Mouse (Mus musculus) adrenal gland, adult 18-20 months (tissue): ENCODE measurements around the gene Wnk3. TPM values are rescaled to one million over a fixed set of nuclear protein-coding genes. Genes with fewer than 3 reads are reported as not detected.
A peak's percentile ranks its signal among the peaks of the same experiment; 100 is the strongest.
"Not testable (repeated sequence)": the region's sequence is repeated elsewhere in the genome, so short reads cannot be mapped to it uniquely, and the experiment has no call there.

Experiments used
- DNase-seq, 2 experiments: peaks; one replicate each; pipeline ENCODE4 v3.0.0; 2021 to 2022; ENCODE audit warnings: low spot score in 2 of 2
- long read RNA-seq, 2 experiments: library from polyadenylated mRNA; stranded (forward); transcript quantifications; one replicate each; pipeline ENCODE4 v2.0.0; 2021
- total RNA-seq, 2 experiments: library from RNA; stranded (reverse); gene quantifications; 1 replicate in 1 of 2; 2 replicates in 1 of 2; pipeline ENCODE4 v1.2.3; 2021

Wnk3 gene
- 1 to 10 TPM; 1.2 to 1.5 TPM for total RNA-seq
- long read RNA-seq, experiment 1, result 0 reads
- long read RNA-seq, experiment 2, result 0 reads

DNA sequence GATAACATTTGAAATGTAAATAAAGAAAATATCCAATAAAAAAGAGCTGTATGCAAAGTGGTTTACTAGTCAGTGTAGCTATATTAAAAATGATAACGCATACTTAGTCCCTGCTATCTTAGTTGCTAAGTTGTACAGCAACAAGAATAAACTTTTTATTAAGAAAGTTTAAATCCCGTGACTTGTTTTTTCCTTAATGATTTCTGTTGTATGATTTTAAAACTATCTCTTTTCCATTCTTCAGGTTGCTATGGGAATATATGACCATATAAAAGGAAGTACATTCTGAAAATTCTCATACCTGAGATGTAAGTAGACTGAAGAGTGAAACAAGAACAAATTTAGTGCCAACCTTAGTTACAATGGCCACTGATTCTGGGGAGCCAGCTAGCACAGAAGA lies at the start of gene Wnk3:
TSS of gene Wnk3 (plus strand) at position 301 of the 400 bp plus-strand sequence.
- no peak for DNase-seq

DNA sequence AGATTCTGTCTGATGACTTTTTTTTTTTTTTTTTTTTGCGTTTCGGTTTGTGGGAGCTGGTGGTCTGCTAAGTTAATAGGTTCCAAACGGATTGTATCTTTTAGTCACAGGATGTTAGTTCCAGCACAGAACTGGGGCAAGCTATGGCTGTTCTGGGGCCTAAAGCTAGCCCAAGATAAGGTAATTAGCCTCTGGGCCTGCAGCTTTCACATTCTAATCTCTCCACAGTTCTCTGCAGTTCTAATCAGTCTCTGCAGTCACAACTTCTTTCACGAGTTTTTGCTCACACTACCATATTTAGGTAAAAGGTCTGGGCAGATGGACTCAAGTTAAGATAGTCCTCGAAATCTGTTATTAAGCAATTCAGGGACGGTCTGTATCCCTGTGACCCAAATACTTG lies 39.5 kb upstream of the Wnk3 start:
- no peak for DNase-seq

DNA sequence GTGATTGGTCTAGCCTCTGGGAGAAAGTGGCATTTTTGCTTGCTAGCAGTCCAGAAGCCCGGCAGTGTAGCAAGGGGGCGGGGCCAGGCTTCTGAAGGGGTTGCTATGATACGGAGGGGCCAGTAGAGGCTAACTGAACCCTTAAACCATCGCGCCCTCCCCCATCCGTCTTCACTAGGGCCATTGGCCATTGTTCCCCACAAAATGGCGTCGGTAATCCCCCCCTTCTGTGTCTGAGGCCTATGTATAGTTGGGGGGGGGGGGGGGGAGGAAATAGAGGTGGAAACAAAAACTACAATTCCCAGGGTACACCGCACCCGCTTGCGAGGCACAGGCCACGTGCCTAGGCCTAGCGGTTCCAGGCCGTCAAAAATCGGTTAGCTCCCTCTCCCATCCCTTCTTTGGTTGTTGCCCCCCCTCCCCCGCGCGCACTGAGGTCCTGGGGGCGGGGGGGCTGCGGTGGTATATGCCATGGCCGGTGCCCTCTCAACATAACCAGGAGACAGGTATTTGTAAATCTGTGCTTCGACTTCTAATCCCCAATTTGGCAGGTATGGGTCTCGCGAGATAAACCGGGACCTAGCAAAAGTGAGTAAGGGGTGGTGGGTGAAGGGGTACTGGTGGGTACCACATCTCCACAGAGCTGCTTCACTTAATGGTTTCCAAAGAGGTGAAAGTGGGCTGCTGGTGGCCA lies 29.3 kb upstream of the Wnk3 start:
- peak in 1 of 2 experiments; percentile 18 for DNase-seq

DNA sequence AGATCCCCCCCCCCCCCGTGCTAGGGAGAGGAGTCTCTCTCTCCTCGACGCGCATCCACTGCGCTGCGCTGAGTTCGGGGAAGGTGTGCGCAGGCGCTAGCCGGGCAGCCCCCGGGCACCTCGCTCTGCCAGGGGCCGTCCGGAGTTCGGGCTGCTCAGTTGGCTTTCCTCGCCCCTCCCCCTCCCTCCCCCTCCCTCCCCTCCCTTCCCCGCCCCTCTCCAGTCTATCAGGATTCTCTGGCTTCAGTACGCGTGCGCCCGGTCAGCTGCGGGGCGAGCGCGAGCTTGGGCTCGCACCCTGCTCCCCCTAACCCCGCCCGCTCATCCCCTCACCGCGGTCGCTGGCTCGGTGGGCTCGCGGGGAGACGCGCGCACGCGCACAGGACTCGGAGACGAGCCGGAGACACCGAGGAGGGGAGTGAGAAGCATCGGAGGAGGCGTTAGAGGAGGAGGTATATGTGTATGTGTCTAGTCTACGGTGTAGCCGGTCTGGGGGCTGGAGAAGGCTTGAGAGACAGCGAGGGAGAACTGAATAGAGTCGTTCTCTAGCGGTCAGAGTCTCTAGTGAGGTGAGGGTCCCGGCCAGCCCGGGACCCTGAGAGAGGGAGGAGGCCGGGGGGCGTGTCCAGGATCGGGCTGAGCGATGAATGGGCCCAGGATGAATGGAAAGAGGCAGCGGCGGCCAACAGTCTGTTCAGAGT lies 28.5 kb upstream of the Wnk3 start:
- peak; percentile 14 to 23 for DNase-seq

DNA sequence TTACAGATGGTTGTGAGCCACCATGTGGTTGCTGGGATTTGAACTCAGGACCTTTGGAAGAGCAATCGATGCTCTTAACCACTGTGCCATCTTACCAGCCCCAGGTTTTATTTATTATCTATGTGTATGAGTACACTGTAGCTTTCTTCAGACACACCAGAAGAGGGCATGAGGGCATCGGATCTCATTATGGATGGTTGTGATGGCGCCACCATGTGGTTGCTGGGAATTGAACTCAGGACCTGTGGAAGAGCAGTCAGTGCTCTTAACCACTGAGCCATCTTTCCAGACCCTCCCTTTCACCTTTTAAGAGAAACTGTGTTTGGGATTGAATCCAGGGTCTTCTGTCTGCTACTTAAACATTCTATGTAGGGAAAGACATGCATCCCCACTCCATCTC lies 24.7 kb upstream of the Wnk3 start:
- DNase-seq, result not testable (repeated sequence)

DNA sequence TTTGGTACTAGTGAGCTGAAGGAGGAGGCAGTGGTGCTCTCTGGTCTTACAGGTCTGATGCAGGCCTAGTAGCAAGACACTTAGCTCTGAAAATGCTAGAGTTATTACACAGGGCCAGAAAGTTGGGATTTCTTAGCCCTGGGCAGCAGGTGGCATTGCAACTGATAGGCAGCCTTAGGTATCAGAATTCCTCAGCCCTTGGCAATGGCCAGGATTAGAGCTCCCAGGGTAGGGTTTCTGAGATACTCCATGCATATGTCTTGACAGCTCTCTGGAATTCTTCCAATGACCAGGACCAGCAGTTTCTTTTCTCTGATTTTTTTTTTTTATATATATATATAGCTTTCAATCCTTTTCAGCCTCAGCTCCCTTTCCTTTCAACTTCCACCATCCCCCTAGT lies 100.5 kb downstream of the Wnk3 start:
- DNase-seq, result no peak

DNA sequence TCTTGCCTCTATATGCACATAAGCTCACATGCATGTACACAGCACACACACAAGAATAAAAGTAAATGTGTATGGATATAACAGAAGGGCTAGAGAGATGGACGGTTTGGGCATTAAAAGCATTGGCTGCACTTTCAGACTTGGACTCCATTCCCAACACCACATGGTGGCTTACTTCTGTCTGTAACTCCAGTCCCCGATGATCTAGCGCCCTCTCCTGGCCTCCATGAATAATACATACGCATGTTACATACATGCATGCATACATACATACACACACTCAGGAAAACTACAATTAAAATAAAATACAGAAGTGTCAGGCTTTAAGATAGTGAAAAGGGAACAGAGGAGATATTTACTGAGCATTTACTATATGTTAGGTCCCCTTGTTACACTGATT lies 115.9 kb downstream of the Wnk3 start:
- DNase-seq, result no peak

DNA sequence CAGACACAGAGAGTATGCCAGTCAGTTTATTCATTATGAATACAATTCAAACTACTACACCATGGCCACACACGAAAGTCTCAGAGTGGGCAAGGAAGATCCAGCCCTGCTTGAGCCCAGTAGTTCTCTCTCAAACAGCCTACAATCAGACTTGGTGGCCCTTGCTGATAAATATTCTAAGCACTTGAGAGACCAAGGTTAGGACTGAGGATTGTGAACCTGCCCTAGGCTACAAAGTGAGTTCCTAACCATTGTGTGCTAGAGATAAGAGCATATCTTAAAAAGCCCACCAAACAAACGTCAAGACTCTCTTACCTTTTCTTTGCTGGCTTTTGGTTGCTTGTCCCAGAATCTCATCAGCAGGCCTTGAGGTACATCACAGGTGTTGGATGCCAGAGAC lies 135.7 kb downstream of the Wnk3 start:
- no peak for DNase-seq

DNA sequence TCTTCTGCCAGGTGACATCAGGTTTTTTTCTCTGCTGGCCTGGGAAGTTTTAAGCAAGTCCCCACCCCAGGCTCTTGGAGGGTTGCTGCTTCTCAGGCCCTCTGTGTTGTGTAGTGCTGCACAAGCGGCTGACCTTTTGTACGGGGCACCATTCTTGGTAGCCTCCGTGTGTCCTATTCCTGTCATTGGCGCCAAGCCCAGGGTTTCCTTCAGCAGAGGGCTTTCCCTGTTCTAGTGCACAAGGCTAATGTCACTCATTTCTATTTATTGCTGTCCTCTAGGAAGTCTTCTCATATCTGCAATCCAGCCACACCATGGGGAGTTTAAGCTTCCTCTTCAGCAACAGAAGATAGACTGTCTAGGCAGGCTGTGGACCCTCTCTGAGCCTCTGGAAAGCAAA lies 139.9 kb downstream of the Wnk3 start:
- DNase-seq, result peak; percentile 31 to 43

DNA sequence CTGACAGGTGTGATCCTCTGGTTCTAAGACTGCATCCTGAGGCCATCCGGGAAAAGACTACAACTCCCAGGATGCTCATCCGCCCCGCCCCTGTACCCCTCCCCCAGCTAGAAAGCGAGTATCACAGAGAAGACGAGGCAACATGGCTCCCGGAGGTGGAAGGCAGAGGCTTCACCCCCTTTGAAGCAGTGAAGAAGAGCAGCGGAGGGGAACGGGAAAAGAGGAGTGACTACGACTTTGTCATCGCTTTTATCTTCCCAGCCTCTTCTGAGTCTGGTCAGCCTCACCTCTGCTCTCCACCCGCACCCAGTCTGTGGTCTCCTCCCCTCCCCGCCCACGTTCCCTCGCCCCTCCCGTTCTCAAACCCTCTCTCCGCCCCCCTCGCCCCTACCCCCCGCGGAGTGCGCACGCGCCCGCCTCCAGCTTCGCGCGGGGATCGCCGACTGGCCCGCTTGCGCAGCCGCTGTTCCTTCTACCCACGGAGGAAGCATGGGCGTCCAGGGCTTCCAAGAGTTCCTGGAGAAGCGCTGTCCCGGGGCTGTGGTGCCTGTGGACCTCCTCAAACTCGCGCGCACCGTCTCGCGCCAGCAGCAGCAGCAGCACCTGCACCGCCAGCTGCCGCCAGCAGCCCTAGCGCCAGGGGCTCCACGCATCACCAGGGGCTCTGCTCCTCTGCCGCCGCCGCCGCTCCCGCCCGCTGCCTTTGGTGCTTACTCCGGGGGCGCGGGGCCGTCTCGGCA lies 146.1 kb downstream of the Wnk3 start, which contains the start of gene Fam120c:
TSS of gene Fam120c (plus strand) at position 415 of the 740 bp plus-strand sequence.
- peak; percentile 78 to 81 for DNase-seq

DNA sequence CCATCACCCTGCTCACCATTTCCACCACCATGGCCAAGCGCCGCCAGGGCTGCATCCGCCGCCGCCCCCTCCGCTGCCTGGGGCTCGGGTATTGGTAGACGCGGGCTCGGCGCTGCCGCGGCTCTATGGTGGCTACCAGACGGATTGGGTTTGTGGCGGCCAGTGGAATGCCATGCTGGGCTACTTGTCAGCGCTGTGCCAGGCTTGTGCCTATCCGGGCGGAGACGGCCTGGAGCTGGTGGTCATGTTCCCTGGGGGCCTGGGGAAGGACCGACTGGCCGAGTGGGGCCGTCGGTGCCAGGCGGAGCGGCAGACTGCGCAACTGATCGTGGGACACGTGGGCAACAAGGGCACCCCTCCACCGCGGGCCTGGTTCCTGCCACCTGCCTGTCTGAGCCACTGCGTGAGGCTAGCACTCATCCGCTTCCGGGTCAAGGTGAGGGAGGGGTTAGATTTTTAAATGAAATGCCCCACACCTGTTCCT lies 146.7 kb downstream of the Wnk3 start:
- peak; percentile 29 to 37 for DNase-seq

DNA sequence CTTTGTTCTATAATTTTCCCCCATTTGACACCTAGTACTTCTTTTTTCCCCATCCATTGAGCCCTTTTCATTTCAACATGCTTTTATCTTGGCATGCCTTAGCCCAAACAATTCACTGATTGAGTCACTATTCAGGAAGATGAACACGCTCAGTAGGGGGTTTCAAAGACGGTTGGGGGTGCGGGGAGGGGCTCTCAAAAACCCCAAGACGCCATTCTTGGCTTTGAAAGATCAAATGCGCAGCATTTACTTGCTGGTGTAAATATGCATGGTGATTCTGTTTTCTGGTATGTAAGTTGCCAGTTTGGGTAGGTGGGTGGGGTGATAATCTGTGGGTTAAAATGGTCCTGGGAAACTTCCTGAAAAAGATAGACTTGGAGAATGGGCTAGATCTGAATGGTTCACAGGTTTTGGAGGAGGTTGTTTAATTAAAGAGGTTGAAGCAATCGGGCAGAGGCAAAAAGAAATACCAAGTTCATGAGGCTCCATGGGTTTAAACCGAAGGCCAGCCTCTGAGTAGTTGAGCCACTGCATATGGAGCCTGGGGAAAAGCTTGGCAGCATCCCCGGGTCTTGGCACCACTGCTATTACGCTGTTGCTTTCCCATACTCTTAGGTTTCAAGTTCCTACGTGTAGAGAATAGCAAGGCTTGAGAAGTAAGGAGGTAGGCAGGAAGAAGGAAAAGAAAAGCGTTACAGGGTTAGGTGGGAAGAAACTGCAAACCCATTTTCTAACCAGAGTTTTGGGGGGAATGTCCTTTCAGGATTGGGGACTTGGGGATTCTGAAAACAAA lies 147.7 kb downstream of the Wnk3 start:
- DNase-seq, result peak in 1 of 2 experiments; percentile 19

DNA sequence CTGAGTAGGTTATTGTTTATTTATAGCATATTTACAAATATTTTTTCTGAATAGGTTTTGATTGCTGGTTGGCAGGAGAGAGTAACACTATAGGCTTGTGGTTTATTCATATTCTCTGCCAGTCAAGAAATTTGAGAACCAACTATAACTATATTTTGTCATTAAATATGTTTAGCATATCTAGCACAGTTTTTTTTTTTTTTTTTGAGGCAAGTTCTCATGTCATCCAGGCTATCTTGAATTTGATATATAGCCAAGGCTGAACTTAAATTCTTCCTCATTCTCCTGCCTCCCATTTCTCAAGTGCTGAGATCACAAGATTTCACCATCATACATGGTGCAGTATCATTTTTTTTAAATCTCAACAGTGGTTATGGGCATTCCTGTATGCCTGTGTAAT lies 149.4 kb downstream of the Wnk3 start:
- no peak for DNase-seq

DNA sequence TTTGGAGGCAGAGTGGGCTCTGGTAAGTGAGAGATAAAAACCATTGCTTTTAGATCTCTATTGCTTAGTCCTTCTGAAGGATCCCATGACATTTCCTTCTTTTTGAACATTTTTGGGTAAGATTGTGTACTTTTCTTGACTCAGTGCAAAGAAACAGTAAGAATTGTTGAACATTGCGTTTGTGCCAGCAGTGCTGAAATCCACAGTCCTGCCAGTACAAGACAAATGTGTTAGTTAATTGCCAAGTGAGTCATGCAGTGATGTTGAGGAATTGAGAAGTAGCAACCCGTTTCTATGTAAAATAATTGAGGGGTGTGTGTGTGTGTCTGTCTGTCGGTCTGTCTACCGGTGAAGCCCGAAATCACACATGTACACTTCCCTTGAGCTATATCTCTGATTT lies 151.4 kb downstream of the Wnk3 start:
- no peak for DNase-seq

Other genes starting within 250 kb of the Wnk3 start
- gene Gnl3l, start 180.8 kb upstream of the Wnk3 start, total RNA-seq, result 10 to 100 TPM; 60.1 to 75.5 TPM
- 10 to 100 TPM; 11.9 to 15.7 TPM for gene Fgd1, start 151.9 kb upstream of the Wnk3 start, total RNA-seq
- 10 to 100 TPM; 42.9 to 49.3 TPM for gene Tsr2, start 101.5 kb upstream of the Wnk3 start, total RNA-seq
- gene Fam120c, start 146.1 kb downstream of the Wnk3 start, total RNA-seq, result 10 to 100 TPM; 16.2 to 17.3 TPM